Mouse (Mus musculus) erythroblast, adult 5-6 weeks (primary cell): ENCODE measurements around the gene Sema6d. TPM values are rescaled to one million over a fixed set of nuclear protein-coding genes. Genes with fewer than 3 reads are reported as not detected.

ENCODE experiments used
- ATAC-seq: replicated peaks from 2 replicates; pipeline ENCODE4 v1.8.0; 2016; ENCODE audit warnings: moderate number of reproducible peaks, mild to moderate bottlenecking, moderate TSS enrichment, inconsistent platforms; ENCODE audit not compliant: poor library complexity, low FRiP score, severe bottlenecking
- total RNA-seq, 2 experiments: library from RNA; stranded (forward) in 1 of 2; stranded (reverse) in 1 of 2; fragments of 150-400 nt in 1 of 2; fragments of 200-764, 138-1000 nt in 1 of 2; gene quantifications; 2 replicates each; pipeline versions ENCODE4 v1.2.3 to v1.2.4; 2015 to 2017; ENCODE audit warnings: low replicate concordance in 2 of 2

The Sema6d gene
- total RNA-seq (2015; ENCODE audit: low replicate concordance) (0.63 and 0.96 TPM in 2 replicates), total RNA-seq (2017; ENCODE audit: low replicate concordance) (0.84 and 0.85 TPM in 2 replicates)

DNA sequence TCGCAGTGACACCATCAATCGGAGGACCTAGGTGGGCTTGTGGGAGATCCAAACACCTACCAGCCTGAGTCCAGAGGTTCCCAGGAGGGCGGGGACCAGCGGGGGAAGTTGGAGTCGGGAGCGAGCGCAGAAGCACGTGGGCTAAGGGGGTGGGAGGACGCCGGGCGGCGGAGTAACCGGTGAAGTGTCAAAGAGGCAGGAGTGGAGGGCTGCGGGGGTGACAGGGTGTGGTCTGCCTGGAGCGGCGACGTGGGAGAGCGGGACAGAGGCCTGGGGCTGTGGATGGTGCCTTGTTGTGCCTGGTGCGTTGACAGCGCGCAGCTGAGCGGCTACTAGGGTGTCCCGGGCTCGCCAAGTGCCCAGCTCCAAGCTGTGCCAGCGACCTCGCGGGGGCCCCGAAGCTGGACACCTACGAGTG is at the start of gene Sema6d:
TSS of gene Sema6d (plus strand) at position 157 of the 418 bp plus-strand sequence.
- ATAC-seq = no peak

DNA sequence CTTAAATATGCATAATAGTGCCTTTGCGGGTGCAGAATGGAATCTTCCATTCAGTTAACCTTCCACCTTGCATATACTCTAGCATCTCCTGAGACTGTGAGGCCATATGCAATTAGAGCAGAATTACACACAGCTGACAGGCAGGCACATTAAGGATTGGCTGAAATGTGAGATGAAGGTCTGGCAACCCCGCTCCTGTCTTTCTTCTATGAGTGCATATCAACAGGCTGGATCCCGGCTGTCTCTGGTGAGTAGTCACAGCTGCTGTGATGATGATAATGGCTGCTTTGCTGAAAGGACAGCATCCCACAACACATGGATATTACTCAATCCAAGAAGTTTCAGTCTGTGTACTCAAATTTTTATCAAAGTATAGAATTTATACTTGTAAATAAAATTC is 29.9 kb upstream of the Sema6d start:
- no peak for ATAC-seq

DNA sequence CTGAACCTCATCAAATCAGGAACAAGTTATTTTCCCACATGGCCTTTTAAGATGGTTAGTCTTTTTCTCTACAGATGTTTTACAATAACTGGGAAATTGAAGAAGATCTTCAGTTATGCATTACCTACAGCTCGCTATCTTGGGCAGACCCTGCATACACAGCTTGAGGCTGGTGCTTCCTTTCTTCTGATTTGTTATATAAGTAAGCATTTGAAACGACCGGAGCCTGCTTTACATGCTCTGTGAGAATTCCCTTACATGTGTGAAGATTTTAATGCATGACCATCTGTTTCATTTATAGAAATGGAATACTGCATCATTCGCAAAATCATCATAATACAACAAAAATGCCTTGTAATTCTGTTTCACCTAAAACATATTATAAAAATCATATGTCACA is 21.4 kb upstream of the Sema6d start:
- no peak for ATAC-seq

DNA sequence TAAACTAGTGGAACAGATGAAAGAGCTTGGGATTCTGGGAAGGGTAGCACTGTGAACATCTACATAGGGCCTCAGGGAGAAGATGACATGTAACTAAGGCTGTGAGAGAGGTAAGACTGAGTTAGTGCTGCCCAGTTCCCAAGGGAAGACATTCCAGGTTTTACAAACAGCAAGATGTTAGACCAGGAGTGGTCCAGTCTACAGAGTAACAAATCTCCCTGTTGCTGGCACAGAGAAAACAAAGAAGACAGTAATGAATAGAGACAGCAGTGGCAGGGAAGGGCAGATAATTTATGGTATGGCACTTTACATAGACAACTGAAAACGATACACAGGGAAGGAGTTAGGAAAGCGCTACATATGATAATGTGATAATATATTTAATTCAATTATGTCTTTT is 19.1 kb upstream of the Sema6d start:
- ATAC-seq = no peak

DNA sequence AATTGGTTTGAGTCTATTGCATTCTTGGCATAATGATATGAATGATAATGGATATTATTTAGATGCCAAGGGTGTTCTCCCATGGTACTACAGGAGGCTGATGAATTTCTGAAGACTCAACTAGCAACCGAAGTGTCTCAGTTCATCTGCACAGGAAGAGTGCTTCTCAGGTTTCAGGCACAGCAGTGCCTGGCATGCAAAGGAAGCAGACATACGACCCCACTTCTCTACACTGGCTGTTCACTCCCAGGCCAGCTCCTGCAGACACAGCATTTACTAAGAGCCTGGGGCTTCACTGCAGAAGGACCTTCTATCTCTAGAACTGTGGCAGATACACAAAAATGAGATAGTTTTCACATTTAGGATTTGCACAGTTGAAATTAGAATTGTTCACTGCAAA is 18.4 kb upstream of the Sema6d start:
- no peak for ATAC-seq

DNA sequence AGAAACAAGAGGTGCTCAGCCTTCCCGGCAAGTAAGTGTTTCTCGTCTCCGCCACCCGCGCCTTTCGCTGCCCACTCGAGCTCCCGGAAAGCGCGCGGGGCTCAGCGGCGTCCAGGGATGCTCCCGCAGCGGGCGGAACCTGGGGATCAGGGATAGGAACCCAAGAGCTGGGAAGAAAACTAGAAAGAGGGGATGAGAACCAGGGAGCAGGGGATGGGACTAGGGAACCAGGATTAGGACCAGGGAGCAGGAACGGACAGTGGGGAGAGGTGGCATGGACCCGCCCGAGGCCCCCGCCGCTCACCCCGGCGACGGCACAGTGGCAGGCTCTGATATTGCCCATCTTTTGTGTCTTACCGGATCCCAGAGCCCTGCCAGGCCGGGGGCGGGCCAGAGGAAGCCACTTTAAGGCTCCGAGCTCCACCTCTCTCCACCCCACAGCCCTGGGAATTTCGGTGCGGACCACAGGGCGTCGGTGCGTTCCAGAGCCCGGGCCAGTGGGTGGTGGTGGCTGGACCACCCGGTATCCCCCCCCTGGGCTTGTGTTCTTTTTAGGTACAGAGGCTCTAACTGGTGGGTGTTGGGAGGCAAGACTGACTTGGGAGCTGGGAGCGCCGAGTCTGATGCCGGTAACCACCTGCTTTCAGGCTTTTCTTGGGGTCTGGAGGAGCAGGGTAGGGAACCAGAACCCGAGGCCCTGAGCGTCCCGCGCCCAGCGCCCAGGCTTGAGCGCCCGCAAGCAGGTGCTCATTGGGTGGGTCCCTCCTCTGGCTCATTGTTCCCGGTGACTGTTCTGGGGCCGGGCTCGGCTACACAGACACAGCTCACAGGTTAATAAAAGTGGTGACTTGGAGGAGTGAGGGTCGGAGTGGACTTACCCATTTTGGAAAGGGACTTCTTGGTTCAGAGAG is 717 bp downstream of the Sema6d start:
- ATAC-seq = no peak

DNA sequence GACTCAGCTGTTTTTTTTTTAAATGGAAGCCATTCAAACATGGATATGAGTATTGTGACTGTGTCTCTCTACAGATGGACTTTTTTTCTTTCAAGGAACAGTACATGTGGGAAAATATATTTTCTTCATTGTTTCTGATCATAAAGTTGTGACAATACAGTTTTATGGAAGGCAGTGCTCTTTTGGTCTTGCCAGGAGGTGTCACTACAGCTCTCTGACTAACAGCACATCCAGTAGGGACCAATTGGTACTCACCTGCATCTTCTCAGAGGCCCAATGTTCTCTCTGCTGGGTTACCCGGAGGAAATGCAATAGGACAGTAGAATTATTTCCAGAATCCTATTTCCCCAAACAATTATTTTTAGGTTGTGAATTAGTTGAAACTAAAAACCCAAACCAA is 9.9 kb downstream of the Sema6d start:
- ATAC-seq = no peak

DNA sequence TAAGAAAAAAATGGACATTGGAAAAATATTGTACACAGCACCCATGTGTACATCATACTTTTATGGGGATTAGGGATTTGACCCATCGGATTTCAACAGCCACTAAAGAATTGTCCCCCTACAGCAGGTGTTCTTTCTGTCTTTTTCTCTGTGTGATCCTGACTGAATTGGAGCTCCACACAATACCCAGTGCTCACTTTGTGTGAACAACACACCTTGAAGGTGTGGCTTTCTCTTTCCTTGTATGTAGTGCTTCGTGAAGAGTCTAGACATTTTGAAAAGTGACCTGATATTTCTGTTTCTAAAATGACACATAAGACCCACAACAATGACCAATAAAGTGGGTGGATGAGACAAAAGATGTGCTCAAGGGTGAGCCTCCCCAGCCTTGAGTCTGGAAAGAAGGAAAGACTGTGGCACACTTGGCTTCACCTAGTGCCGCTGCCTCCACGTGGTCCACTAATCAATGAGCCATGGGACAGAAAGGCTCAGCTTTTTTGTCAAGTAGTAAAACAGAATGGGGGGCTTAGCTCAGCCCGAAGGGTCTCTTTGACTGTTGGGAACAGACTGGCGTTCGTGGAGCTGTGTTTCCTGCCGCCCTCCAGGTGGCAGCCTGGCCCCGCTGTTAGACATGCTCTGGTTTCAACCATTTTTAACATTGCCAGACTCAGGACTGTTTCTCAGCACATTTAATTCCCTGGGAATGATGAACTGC is 10.9 kb downstream of the Sema6d start:
- ATAC-seq = no peak

DNA sequence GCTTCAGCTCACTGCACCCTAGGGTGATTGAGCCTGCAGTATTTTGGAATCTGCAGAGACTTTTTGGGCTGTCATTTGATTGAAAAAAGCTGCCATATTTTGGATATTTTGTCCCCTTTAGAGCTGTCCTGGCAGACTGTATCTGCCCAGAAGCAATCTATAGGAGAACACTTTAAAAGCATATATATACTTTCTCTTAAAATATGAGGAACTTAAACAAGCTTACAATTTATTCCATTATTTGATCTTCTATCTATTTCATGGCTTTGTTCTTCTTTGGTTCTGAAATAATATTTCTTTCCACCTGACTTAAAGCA is 11.4 kb downstream of the Sema6d start:
- no peak for ATAC-seq

DNA sequence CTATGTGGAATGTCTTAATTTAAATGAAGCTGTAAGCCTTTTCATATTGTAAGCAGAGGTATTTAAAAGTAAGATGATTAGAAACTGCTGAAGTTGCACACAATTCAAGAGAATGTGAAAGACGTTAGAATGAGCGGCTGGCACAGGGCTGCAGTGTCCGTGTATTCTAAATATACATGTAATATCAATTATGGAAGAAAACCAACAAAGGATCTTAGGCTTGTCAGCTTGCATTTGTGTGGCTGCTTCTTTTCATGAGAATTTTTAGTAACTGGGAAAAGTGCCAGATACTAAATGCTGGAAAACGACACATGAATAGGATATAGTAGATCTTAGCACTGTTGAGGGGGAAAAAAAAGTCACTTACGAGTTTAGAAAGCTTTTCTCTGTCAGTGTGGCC is 11.8 kb downstream of the Sema6d start:
- no peak for ATAC-seq

DNA sequence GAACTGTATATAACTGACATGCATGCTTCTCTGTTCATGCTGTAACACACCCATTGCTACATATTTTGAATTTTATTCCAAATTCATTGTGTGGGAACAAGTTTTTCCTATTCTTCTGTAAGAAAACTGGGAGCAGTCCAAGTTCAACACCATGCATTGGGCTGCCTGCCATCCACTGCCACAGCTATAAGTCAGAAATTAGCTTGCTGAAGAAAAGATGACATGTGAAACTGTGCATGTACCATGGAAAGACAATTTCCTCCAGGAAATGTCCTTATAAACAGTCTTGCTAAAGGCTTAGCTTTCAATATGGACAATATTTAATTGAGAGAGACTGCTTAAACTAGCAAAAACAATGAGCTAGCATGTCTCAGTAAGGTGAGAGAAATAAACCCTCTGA is 13.5 kb downstream of the Sema6d start:
- no peak for ATAC-seq

DNA sequence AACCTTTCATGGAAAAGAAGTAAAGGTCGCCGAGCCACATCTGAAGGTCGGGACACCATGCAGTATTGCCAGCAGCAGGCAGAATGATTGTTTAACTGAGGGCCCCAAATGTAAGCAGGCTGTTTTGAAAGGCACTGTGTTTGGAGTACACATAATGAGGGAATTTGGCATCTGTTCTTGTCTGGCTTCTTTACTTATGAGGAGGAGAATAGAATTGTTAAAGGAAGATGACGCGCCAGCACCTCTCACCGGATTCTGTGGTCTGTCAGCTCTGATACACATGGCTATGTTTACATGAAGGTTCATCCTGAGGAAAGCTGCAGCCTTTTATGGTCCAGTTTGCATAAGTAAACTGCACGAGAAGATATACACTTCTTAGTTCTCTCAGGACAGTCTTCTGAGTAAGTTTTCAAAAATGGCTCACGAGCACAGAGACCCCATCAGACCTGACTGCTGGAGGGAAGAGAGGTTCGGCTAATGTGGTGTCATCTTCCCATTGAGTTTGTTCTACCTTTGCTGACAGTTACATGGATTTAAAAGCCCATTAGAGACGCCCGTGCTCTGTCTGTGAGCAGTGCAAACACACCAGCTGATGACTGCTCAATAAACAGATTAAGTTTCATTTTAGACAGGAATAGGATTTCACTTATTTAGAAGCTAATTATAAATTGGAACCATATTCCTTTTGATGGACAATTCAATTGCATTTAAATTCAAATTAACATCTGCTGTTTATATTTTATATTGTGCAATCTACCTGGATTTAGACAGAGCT is 28.9 kb downstream of the Sema6d start:
- ATAC-seq = no peak

DNA sequence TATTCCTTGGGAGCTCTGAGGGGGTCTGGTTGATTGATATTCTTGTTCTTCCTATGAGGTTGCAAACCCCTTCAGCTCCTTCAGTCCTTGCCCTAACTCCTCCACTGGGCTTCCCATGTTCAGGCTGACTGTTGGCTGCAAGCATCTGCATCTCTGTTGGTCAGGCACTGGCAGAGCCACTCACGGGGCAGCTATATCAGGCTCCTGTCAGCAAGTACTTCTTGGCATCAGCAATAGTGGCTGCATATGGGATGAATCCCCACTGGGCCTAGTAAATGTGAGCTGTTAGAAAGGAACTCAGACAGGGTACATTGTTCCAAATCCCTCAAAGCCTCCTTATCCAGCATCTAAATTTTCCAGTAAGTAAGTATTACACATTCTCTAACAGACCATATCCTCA is 30.6 kb downstream of the Sema6d start:
- ATAC-seq = no peak

DNA sequence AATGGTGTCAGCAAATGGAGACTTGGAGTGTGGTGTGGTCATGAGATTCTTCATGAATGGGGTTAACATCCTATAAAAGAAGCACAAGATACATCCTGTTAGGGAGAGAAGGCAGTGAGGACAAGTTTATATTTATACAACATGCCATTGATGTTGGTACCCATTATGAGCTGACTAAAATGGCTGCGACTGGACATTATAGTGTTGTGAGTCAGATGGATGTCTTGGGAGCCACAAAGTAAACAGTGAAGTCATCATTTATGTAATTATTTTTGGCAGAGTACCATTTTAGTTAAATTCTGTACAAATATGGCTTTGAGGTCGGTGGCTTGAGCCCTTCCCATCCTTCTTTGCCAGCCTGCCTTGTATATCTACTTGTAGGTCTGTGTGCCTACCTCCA is 31.8 kb downstream of the Sema6d start:
- no peak for ATAC-seq

DNA sequence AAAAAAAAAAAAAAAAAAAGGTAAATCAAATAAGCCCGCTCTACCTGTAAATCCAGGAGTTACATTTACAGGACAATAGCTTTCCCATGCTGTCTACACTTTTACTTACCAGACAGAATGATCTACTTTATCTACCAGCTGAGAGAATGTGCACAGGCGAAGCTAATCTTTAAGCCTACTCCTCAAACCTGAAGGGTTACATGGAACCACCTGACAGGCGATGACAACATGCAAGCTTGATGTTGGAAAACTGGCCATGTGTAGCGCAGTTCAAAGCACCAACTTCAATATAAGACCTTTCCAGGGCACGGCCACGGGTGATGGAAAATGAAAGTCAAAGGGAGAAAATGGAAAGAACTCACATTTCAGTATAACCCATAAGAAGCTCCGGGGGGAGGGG is 35.7 kb downstream of the Sema6d start:
- no peak for ATAC-seq

DNA sequence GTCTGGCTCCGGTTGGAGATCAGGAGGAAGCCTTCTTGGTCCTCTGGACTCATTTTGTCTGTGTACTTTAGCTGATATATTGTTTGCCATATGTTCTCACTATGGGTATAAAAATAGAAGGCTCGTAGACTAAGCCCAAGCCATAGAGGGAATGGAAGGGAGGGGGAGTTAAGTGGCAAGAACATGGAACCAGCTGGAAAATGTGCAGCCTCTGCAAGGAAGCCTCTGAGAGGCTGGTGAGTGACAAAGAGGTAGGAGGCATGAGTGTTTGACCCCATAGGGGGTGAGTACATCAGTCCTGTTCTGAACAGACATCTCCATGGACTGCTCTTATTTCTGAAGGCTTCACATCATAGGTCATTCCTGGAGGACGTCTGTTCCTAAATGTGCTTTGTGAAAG is 37.1 kb downstream of the Sema6d start:
- ATAC-seq = no peak

DNA sequence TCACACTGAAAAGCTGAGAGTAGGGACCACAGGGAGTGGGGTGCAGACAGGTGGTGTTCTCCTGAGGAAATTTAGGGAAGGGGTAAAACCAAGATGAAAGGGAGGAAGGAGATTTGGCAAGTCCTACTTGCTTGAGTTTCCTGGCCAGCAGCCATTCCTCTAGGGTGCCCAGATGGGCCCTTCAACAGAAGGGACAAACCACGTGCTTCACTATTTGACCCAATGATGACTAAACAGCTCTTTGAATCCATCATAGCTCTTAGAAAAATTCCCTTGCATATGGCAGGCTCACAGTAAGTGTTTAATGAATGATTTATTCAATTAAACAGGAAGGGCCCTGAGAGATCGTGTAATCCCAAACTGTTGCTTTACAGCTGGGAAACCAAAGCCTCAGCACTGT is 41.1 kb downstream of the Sema6d start:
- no peak for ATAC-seq

DNA sequence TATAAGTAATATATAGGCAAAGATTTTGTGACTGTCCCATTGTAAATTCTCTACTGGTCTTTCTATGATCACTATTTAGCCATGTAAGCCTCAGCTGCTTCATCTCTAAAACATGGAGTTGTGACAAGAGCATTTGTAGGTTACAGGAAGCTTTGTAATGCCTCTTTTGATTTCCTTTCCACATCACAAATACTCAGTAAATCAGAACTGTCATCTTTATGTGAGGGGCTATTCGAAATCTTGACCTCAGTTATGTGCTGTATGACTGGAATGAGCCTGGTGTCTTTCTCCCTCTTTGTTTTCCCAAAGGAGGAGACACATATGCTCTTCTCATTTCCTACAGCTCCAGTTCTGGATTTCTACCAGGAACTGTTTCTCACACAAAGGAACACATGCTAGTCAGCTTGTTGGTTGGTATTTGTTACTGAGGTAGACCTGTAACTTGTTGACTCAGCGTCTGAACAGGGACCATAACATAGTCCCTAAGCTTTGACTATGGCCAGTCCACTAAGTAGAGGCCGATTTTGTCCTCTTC is 51.8 kb downstream of the Sema6d start:
- no peak for ATAC-seq

DNA sequence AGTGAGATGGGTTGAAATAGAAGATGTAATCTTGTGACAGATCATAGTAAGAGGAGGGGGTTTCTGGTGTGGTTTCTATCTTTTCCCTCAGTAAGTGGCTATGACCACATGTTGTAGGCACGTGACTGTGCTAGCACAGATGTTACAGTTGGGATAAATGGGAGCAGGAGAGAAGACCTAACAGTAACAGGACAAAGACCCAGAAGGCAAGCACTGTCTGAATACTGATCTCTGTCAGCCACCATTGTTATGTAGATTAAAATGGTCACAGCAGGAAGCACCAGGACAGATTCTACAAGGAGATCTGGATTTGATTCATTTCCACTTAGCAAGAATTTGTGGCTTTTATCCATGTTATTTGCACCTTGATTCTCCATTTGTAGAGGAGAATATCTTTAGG is 55.8 kb downstream of the Sema6d start:
- ATAC-seq = no peak

DNA sequence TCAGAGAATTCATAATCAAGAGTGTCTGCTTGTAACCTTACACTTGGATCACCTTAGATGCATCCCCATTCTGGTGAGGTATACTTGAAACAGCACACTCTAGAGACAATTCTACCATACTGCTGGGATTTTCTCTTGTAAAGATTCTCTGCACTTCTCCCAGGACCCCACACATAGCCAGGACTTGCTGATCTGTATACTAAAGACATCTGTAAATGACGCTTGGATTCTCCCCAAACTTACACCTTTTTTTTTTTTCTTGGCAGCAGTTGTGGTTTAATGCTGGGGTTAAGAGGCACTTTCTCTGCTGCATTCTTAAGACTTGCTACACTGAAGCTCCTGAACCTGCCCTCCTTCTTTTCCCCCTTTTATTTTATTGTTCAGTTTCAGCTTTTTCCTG is 68.4 kb downstream of the Sema6d start:
- no peak for ATAC-seq
